Mouse (Mus musculus) naive thymus-derived CD4-positive, alpha-beta T cell, adult 2 months (primary cell): Measurements from ENCODE around the gene Chrm1.
A peak's percentile ranks its signal among the peaks of the same experiment; 100 is the strongest.

Experiments used
- DNase-seq: peaks from one replicate; pipeline ENCODE4 v3.0.0-alpha.2; 2011; ENCODE audit warnings: low read depth

Chrm1 gene

DNA sequence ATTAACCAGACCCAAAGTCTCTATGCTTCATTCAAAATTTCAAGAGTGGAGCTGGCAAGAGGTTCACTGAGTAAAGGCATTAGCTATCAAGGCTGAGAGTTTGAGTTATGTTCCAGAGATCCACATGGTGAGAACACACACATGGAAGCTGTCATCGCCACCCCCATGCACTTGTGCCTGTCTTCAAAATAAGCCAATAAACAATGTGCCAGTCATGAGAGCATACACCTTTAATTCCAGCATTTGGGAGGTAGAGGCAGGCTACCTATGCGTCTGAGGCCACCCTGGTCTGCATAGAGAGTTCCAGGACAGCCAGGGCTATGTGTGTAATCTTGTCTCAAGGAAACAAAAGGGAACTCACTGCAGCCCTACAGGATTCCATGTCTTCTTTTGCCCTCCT lies 20.0 kb downstream of the Chrm1 start:
- no peak for DNase-seq

DNA sequence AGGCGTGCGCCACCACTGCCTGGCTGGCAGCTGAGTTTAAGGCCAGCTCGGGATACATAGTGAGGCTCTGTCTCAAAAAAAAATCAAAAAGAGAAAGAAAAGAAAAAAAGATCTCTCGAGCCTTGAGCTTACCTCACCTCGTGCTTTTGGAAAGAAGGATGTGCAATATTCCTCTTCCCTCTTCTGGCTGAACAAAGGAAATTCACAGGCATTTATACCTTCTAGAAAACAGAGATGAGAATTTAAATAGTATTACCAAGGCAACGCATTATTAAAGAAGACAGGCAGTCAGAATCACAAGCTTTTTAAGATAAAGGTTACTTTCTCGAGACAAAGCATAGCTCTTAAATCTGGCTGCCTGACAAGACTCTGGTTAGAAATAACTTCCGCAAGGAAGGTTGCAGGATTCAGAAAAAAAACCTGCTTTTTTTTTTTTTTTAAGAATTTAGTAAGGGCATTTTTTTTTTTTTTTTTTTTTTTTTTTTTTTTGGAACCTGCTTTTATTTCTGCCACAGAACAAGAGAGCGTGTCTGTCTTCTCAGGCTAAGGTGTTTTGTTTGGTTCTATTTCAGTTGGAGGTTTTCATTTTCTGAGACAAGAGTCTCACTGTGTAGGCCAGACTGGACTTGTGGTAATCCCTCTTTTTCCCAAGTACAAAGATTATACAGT lies 28.4 kb downstream of the Chrm1 start:
- DNase-seq = no peak

DNA sequence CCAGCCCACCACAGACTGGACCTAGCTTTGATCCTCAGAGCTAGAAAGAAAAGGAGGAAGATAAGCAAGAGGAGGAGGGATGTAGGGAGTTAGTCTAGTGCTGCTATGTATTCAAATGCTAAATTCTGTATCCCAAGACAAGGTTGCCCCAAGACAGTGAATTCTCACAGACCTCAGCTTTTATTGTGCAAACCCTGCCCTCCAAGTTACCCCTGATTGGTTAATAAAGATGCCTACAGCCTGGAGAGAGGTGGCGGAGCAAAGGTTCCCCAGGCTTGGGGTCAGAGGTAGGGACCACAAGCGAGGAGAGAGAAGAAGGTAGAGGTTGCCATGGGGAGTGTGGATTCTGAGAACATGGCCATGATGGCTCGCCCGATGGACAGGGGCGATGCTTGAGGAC lies 29.2 kb downstream of the Chrm1 start:
- no peak for DNase-seq

DNA sequence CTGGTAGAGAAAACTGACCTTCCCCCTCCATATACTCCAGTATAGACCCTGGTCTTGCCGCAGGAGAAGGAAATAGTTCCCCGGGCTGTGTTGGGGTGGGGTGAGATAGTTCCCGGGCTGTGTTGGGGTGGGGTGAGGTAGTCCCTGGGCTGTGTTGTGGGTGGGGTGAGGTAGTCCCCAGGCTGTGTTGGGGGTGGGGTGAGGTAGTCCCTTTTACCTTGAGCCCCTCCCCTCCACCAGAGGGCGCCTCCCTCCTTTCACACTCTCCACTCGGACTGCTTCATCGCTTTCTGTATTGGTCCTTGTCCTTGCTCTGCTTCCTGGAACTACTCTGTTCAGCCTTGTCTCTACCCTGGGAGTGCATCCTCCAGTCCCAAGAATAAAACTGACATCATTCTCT lies 31.7 kb downstream of the Chrm1 start:
- peak; percentile 82 for DNase-seq

DNA sequence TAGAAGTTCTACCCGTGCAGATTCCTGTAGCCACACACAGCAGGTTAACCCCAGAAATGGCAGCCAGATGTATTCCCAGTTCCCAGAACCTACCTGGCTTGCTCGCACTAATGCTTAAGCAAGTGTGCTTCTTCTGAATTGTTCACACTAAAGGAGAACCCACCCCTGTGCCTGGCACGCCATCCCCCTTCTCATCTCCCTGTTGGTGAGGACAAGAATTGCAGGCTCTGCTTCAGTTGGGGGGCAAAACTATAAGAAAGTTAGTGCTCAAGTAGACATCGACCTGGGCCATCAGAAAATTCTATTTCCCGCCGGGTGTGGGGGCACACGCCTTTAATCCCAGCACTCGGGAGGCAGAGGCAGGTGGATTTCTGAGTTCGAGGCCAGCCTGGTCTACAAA lies 36.1 kb downstream of the Chrm1 start:
- DNase-seq = no peak

DNA sequence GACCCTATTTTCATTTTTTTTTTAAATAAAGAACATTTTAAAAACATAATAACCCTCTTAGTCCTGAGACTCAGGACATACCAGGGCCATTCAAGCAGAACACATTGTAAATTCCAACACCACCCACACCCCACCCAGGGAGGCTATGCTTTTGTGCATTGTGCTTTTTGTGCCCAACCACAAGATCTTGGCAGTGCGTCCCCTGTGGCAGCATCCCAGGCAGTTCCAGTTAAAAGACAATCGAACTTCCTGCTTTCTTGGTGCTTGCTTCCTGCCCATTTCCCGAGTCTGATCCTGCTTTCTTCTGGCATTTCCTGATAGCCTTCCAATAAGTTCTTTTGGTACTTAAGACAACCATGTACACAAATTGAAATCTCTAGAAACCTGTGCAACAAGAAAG lies 38.9 kb downstream of the Chrm1 start:
- DNase-seq = no peak

DNA sequence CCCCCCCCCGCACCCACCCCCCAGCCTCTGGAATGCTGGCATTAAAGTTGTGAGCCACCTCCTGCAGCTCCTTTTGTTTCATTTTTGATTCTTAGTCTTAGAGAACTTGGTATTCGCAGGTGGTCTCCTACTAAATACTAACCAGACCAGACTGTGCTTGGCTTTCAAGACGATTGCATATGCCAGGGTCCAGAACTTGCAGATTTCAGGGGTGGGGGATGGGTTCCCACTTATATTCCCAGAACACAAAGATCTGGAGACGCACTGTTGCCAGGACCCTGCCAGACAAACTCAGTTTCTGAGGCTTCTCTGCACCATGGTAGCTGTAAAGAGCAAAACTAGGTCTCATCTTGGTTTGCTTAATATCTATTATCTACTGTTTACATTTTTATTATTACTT lies 40.0 kb downstream of the Chrm1 start:
- DNase-seq = no peak

DNA sequence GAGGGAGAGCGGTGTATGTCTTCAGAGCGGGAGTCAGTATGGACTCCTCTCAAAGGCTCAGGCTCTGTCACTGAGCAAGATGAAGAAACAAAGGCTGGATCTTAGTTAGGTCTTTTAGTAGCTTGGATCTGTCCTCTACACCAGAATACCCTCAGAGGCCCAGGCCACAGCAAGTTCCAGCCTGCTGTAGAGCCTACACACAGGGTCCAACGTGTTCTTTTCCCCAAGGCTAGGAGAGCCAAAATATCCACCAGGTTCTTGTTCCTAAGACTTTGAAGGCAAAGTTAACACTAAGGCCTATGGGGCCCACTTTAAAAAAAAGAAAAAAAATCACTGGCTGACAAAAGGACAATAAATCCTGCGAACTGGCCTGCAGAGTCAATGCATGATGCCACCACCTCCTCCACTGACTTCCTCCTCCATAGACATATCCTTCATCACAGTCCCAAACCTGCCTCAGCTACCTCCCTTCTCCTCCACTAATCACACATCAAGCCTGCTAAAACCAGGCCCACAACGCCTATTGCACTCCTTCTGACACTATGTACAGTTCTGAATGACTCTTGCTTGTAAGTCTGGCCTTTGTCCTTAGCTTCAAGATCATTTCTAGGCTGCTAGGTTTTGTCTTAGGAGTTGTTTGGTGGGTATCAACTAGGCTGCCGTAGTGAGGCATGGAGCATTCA lies 41.6 kb downstream of the Chrm1 start:
- DNase-seq = no peak

DNA sequence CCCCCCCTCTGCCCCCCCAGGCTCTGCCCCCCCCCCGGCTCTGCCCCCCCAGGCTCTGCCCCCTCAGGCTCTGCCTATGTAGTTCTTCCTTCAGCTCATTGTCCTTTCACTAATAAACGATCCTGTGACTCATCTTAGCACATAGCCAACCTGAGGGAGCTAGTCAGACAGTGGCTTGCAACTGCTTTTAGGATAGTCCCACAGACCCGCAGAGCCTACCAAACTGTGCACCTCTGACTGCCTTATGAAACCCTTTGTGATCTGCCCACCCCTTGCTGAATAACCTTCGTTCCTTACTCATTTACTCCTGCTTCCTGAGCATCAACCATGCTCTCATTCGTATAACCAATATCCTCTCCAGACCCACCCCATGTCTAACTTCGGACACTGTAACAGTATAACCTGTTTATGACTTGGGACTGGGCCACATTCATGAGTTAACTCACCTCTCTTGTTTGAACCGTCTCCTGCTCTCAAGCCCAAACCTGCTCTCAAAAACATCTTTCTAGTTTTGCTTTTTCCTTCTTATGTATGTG lies 42.6 kb downstream of the Chrm1 start:
- no peak for DNase-seq

DNA sequence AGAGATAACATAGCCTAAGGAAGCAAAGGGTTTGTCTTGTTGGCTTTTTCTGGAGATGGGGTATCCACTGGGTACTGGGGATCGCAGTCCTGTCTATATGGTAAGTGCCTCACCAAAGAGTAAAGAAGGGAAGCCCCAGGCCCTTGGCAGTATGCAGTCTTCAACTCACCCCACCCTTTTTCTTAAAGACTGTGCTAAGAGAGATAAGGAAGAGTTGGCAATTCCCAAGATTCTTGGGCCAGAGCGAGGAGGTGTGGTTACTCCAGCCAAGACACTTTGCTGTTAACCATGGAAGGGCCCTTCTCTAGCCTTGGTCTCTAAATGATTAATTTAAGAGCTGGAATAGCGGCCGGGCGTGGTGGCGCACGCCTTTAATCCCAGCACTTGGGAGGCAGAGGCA lies 43.3 kb downstream of the Chrm1 start:
- DNase-seq = no peak

DNA sequence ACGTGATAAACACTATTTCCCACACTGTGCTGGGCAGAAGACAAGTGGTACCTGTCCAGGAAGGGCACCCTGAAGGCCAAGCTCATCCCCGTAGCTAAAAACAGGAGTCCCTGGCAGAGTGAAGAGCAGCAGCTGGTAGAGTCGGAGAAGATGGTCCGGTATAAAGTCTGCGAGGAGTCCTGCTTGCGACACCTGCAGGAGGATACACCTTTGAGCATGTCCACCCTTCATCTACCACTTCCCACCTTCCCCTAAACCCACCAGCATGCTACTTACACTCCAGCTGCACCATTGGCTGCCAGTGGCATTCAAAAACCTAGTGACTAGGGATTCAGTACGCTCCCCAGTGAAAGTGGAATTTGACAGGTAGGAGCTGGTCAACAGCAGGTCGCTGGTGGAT lies 45.4 kb downstream of the Chrm1 start:
- no peak for DNase-seq

DNA sequence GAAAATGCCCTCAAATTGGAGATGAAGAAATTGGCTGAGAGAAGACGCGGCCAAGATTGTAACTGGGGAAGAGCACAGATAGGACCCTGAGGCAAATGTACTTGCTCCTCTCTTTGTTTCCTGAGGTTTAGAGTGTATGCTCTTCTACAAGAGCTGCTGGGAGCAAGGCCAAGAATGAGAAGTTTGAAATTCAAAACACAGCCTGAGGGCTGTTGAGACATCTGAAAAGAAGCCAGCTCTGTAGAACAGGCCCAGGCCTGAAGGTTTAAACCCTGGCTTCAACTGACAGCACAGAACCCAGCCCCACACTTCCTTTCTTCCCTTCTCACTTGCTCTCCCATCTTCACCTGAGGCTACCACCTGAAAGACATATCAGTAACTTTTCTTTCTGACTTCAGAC lies 46.5 kb downstream of the Chrm1 start:
- DNase-seq = no peak

DNA sequence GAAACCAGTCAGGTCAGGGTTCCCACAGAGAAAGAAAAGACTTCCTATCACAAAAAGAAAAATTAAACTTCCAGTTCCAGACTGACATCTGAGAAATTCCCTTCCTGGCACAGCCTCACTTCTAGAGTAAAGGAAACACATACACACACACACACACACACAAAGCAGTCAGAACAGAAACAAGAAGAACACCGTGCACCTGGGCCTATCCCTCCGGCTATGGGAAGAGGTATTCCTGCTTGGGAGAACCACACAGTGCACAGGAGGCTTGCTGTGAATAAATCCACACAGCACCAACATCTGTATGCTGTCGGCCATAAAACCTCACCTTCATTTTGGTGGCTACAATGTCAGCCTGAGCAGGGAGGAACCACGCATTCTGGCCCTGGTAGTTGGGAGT lies 47.9 kb downstream of the Chrm1 start:
- no peak for DNase-seq

DNA sequence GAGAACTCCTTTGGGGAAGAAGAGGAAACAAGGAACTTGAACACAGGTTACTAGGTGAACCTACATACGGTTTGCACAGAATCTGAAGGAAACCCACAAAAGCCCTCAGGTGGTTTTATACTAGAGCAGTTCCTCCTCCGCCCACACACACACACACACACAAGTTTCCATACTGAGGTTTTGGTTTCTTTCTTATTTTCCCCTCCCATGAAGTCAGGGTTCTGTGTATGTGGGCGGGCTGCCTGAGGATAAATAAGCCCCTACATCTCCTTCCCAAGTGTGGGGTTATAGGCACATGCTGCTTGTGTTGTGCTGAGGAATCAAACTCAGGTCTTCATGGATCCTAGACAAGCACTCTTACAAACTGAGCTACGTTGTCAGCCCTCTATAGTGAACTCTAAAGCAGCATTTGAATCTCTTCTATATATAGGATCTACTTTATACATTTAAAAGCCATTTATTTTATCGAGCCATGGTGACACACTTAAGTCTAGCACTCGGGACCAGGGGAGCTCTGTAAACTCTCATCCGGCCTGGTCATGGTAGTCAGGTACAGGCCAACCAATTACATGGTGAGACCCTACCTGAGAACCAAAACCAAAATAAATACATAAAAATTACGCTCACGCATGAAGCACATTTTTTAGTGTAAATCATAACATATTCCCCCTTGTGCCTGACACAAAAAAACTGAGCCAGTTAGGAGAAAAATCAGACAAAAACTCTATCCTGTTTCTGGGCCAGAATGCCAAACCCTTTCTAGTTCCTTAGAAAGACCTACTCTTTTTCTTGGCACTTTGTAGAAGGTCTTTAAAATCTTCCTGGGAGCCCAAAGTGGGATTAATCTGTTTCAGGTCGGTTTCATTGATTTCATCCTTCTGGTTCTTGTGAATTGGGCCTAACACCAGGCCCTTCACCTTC lies 48.6 kb downstream of the Chrm1 start:
- DNase-seq = peak; percentile 89

DNA sequence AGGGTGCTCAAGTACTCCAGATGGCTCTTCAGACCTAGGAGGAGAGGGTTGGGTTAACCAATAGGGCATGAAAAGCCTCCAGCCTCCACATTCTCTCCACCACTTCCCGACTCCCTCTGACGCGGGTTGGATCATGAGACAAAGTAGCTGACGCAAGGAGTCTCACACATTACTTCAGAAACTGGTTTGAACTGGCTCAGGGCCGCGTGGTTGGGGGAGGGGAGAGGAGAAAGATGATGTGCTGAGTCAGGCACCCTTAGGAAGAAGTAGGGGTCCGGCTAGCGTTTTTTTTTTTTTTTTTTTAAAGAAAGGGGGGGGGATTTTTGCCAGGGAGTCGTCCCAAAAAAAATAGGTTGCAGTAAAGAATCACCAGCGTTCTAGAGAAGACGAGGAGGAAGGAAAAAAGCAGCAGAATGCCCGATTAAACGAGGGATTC lies 49.3 kb downstream of the Chrm1 start:
- DNase-seq = peak; percentile 87

DNA sequence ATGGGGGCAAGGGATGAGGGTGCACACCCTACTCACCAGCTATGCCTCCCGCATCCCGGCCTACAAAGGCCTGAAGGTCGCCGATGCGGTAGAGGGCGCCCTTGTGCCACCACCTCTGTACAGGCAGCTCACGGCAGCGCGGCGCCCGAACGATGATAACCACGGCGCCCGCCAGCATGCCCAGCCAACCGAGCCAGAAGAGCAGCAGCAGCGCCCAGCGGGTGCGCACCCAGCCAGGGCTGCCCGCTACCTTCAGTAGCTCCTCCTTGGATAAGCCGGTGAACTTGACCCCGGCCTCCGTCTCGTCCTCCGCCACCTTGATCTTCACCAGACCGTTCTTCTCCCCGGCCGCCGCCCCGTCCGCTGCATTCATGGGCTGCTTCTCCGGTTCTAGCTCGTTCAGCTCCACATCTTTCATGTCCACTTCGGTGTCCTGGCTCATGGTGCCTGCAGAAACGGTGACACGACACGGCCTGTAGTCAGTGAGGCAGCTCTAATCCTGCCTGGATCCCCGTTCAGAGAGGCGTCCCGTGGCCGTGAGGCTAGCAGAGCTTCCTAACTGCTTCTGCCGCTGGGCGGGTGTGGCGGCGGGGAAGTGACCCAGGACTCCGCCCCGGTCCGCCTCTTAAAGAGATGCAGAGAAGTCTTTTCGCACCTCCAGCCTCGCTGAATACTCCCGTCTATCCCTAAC lies 49.9 kb downstream of the Chrm1 start:
- peak; percentile 94 for DNase-seq

DNA sequence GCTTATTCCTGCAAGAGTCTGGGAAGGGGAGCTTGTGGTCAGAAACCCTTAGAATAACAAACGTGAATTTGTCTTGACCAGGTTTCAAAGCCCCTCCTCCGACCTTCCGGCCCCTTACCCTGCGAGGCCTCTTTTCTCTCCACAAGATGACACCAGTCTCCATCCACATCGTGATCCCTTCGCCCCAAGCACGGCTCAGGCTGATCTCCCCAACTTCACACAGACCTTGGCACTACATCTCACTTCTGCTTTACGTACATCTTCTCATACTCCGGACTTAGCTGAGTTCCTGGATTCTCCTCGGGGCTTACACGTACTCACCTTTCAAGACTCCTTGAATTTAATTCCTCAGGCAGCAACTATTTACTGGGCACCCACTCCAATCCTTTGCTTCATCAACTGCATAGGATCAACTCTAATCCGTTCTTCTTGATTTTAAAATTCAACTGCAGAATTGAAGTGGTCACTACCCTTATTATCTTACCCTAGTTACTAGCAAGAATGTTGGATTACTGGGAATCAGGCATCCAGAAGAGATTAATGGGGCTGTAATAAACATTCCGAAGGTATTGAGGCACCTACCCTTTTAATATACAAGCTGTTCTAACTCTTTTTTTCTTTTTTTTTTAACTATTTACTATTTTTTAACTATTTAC lies 50.5 kb downstream of the Chrm1 start:
- no peak for DNase-seq

DNA sequence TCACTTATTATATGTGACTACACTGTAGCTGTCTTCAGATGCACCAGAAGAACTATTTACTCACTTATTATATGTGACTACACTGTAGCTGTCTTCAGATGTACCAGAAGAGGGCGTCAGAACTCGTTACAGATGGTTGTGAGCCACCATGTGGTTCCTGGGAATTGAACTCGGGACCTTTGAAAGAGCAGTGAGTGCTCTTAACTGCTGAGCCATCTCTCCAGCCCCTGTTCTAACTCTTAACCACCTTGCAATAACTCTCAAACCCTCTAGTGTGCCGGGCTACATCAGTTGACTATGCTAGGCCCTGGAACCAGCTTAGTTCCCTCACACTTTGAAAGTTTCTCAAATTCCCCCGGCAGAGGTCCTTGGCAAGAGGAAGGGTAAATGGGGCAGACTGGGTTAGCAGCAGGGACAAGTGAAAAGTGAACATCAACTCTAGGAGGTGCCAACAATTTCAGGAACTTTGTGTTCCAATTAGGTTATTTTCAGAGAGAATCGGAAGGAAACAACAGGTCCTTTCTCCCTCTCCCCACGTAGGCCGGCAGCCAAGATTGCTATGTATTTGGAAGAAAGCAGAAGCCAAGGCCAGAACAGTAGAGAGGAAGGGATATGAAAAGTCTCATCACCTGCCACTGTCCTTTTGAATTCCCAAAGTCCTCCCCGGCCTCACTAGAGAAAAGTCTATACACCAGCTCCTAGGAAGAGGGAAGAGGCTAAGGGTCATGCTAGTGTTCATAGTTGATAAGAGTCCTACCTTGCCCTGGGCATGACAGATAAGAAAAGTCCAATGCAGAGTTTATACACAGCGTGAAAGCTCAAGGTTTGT lies 51.3 kb downstream of the Chrm1 start:
- DNase-seq = no peak

DNA sequence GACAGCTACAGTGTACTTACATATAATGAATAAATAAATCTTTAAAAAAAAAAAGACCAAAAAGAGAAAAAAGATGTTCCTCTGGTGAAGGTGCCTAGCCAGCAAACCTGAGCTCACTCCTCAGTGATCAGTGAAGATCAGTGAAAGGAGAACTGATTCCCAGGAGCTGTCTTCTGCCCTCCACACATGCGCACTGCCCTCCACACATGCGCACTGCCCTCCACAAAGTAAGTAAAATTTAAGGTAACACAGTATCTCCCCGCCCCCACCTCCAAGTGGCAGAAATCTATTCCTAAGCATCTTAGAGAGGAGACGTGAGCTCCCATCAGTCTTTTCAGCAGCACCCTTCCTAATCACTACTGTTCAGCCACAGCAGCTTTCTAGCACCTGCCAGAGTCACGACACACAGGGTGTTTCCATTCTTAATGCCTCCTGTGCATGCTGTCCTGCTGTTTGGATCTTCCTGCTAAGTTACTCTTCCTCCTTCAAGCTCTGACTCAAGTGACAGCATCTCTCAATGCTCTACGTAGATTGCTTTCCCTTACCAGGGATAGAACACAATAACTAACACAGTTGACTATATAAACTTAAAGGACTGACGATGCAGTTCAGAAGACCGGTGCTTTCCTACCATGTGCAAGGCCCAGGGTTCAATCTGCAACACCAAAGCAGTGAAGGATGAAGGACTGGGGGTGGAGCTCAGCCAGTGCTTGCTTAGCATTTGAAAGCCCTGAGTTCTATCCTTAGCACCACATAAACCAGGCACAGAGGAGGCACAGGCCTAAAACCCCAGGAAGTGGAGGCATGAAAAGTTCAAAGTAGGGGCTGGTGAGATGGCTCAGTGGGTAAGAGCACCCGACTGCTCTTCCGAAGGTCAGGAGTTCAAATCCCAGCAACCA lies 52.5 kb downstream of the Chrm1 start:
- DNase-seq = no peak
